Comparison of ENCODE assay signal across 29 mouse cellular contexts in genomic region chr16:92365477-92365876, GRCm38 (mm10). TPM values are rescaled to one million over a fixed set of nuclear protein-coding genes. Genes with fewer than 3 reads are reported as not detected.
"Had no signal": no experiment of that assay in that cellular context is flagged by ENCODE, and none has a peak within 500 bp of the region (broad histone marks: within the 10 kb centered on the region; RNA-seq: fewer than 3 reads in every experiment).

No protein-coding gene starts in this region.

- H3K27me3 ChIP-seq: lung, embryonic 15.5 days had no signal

- H3K9me3 ChIP-seq: limb, embryonic 15.5 days; lung, embryonic 15.5 days had no signal

- H3K9ac ChIP-seq: limb, embryonic 15.5 days; liver, embryonic 14.5 days; liver, postnatal 0 days; lung, embryonic 15.5 days had no signal

- H3K4me3 ChIP-seq: layer of hippocampus, adult 2 months; limb, embryonic 15.5 days; lung, embryonic 15.5 days had no signal

- H3K27ac ChIP-seq: kidney, postnatal 0 days; layer of hippocampus, adult 2 months; limb, embryonic 15.5 days; liver, embryonic 14.5 days; lung, embryonic 15.5 days had no signal

- H3K36me3 ChIP-seq: limb, embryonic 15.5 days; lung, embryonic 15.5 days had no signal

- ATAC-seq: liver, postnatal 0 days had no signal

- DNase-seq: kidney, adult 2 months; kidney, postnatal 25 days; layer of hippocampus, adult 9-11 months; liver, postnatal 0 days; lung, postnatal 10 days; lung, postnatal 36 days; midbrain, embryonic 14.5 days; thymus, adult 18-20 months; thymus, postnatal 4 days had no signal

- H3K4me1 ChIP-seq: lung, embryonic 15.5 days had no signal

- H3K4me2 ChIP-seq: limb, embryonic 15.5 days; liver, embryonic 11.5 days; lung, embryonic 15.5 days; midbrain, embryonic 11.5 days had no signal

RNA-seq across cellular contexts. Expression of gene Kcne1, which starts 6.2 kb away (rescaled TPM):
- total RNA-seq: layer of hippocampus, adult 2 months; layer of hippocampus, postnatal 25 days; left cerebral cortex, adult 18-20 months; left cerebral cortex, postnatal 25 days; megakaryocyte progenitor cell, adult 5-6 weeks; megakaryocyte-erythroid progenitor cell, adult 5-6 weeks had no signal
- polyA plus RNA-seq: large intestine, adult 2 months; liver, embryonic 11.5 days; liver, embryonic 14.5 days; liver, postnatal 0 days; midbrain, embryonic 14.5 days; midbrain, postnatal 0 days; small intestine, adult 2 months; spleen, adult 2 months had no signal

RNA-seq across cellular contexts. Expression of gene Fam243, which starts 44.2 kb away (rescaled TPM):
- total RNA-seq: layer of hippocampus, adult 2 months; layer of hippocampus, postnatal 25 days; left cerebral cortex, adult 18-20 months; left cerebral cortex, postnatal 25 days; megakaryocyte progenitor cell, adult 5-6 weeks; megakaryocyte-erythroid progenitor cell, adult 5-6 weeks; midbrain, postnatal 0 days had no signal
- polyA plus RNA-seq: large intestine, adult 2 months; limb, embryonic 11.5 days; limb, embryonic 15.5 days; liver, embryonic 11.5 days; liver, postnatal 0 days; lung, embryonic 15.5 days; midbrain, embryonic 11.5 days; midbrain, embryonic 14.5 days; midbrain, postnatal 0 days; neural tube, embryonic 11.5 days; neural tube, embryonic 14.5 days; small intestine, adult 2 months; spleen, adult 2 months; stomach, embryonic 14.5 days had no signal
